Mouse (Mus musculus): ENCODE data around the gene Fam8a1. TPM values are rescaled to one million over a fixed set of nuclear protein-coding genes. Genes with fewer than 3 reads are reported as not detected.

Gene Fam8a1
- polyA plus RNA-seq, 1 experiment from 2014 or later, result 21.0 TPM

GRCm38 (mm10) chr13:46683370-46683769 lies 14.0 kb downstream of the Fam8a1 start:
- no peak for ATAC-seq (replicated peaks)
- no peak overlapping the region for H3K4me3 ChIP-seq
- no peaks in the 10 kb centered on the region for H3K4me1 ChIP-seq
- H3K4me2 ChIP-seq, result no peak overlapping the region
- no peaks in the 10 kb centered on the region for H3K9me3 ChIP-seq
- H3K27me3 ChIP-seq (replicated peaks), result no peaks in the 10 kb centered on the region
- H3K9ac ChIP-seq, result no peak overlapping the region
- WGBS, result 93% methylated on average over 1 of the region's 1 CpGs
- H3K36me3 ChIP-seq (replicated peaks), result peaks cover 29% of the 10 kb centered on the region
- H3K27ac ChIP-seq, result no peak overlapping the region

GRCm38 (mm10) chr13:46690559-46691241 lies 21.4 kb downstream of the Fam8a1 start:
- H3K4me2 ChIP-seq, result no peak overlapping the region
- no peak overlapping the region for H3K9ac ChIP-seq
- no peaks in the 10 kb centered on the region for H3K9me3 ChIP-seq
- peaks cover 7% of the 10 kb centered on the region for H3K36me3 ChIP-seq (replicated peaks)
- ATAC-seq (replicated peaks), result no peak
- no peaks in the 10 kb centered on the region for H3K4me1 ChIP-seq
- 96% methylated on average over 4 of the region's 4 CpGs for WGBS
- H3K27ac ChIP-seq, result no peak overlapping the region
- H3K27me3 ChIP-seq (replicated peaks), result no peaks in the 10 kb centered on the region
- H3K4me3 ChIP-seq, result no peak overlapping the region

GRCm38 (mm10) chr13:46695296-46695908 lies 26.1 kb downstream of the Fam8a1 start:
- Histone ChIP-seq H3K9me3 (no peaks in the 10 kb centered on the region), H3K9ac (no peak overlapping the region), H3K27me3 (replicated peaks) (no peaks in the 10 kb centered on the region), H3K4me1 (no peaks in the 10 kb centered on the region), H3K27ac (no peak overlapping the region), H3K4me2 (no peak overlapping the region), H3K36me3 (replicated peaks) (no peaks in the 10 kb centered on the region; the same call in 1 of the 2 replicates), H3K4me3 (no peak overlapping the region)
- 44% methylated on average over 1 of the region's 1 CpGs for WGBS
- ATAC-seq (replicated peaks), result no peak

GRCm38 (mm10) chr13:46695932-46696331 lies 26.6 kb downstream of the Fam8a1 start:
- no peak overlapping the region for H3K4me3 ChIP-seq
- H3K27ac ChIP-seq, result no peak overlapping the region
- H3K36me3 ChIP-seq (replicated peaks), result no peaks in the 10 kb centered on the region; the same call in 1 of the 2 replicates
- 95% methylated on average over 1 of the region's 1 CpGs for whole genome bisulfite sequencing
- H3K9me3 ChIP-seq, result no peaks in the 10 kb centered on the region
- no peaks in the 10 kb centered on the region for H3K4me1 ChIP-seq
- H3K9ac ChIP-seq, result no peak overlapping the region
- ATAC-seq (replicated peaks), result no peak
- no peaks in the 10 kb centered on the region for H3K27me3 ChIP-seq (replicated peaks)
- no peak overlapping the region for H3K4me2 ChIP-seq

GRCm38 (mm10) chr13:46696788-46697187 lies 27.5 kb downstream of the Fam8a1 start:
- Histone ChIP-seq H3K9ac (no peak overlapping the region), H3K27ac (no peak overlapping the region), H3K4me3 (no peak overlapping the region), H3K9me3 (no peaks in the 10 kb centered on the region), H3K4me1 (no peaks in the 10 kb centered on the region), H3K36me3 (replicated peaks) (no peaks in the 10 kb centered on the region; the same call in 1 of the 2 replicates), H3K27me3 (replicated peaks) (no peaks in the 10 kb centered on the region), H3K4me2 (no peak overlapping the region)
- WGBS, result 94% methylated on average over 2 of the region's 2 CpGs
- ATAC-seq (replicated peaks), result no peak

- H3K9me3 ChIP-seq, result no peaks in the 10 kb centered on the region
- no peak for ATAC-seq (replicated peaks)
- H3K4me3 ChIP-seq, result no peak overlapping the region
- no peaks in the 10 kb centered on the region for H3K27me3 ChIP-seq (replicated peaks)
- H3K4me1 ChIP-seq, result no peaks in the 10 kb centered on the region
- no peak overlapping the region for H3K4me2 ChIP-seq
- WGBS, result 92% methylated on average over 1 of the region's 1 CpGs
- H3K27ac ChIP-seq, result no peak overlapping the region
- H3K9ac ChIP-seq, result no peak overlapping the region
- H3K36me3 ChIP-seq (replicated peaks), result no peaks in the 10 kb centered on the region
Observed at GRCm38 (mm10) chr13:46699372-46699771, 30.1 kb downstream of the Fam8a1 start.

GRCm38 (mm10) chr13:46701486-46701885 lies 32.2 kb downstream of the Fam8a1 start:
- no peaks in the 10 kb centered on the region for H3K9me3 ChIP-seq
- no peaks in the 10 kb centered on the region for H3K36me3 ChIP-seq (replicated peaks)
- H3K4me3 ChIP-seq, result no peak overlapping the region
- ATAC-seq (replicated peaks), result no peak
- no peaks in the 10 kb centered on the region for H3K4me1 ChIP-seq
- no peak overlapping the region for H3K9ac ChIP-seq
- 85% methylated on average over 2 of the region's 2 CpGs for WGBS
- no peaks in the 10 kb centered on the region for H3K27me3 ChIP-seq (replicated peaks)
- no peak overlapping the region for H3K27ac ChIP-seq
- H3K4me2 ChIP-seq, result no peak overlapping the region

- no peak for ATAC-seq (replicated peaks)
- Histone ChIP-seq H3K27me3 (replicated peaks) (no peaks in the 10 kb centered on the region), H3K4me2 (no peak overlapping the region), H3K4me1 (no peaks in the 10 kb centered on the region), H3K27ac (no peak overlapping the region), H3K4me3 (no peak overlapping the region), H3K36me3 (replicated peaks) (no peaks in the 10 kb centered on the region), H3K9ac (no peak overlapping the region), H3K9me3 (no peaks in the 10 kb centered on the region)
- 88% methylated on average over 5 of the region's 5 CpGs for WGBS
Observed at GRCm38 (mm10) chr13:46703138-46703537, 33.8 kb downstream of the Fam8a1 start.

GRCm38 (mm10) chr13:46713486-46713885 lies 44.2 kb downstream of the Fam8a1 start:
- Histone ChIP-seq H3K9ac (no peak overlapping the region), H3K27ac (no peak overlapping the region), H3K9me3 (no peaks in the 10 kb centered on the region), H3K36me3 (replicated peaks) (peaks cover 22% of the 10 kb centered on the region; the same call in 1 of the 2 replicates), H3K27me3 (replicated peaks) (no peaks in the 10 kb centered on the region), H3K4me1 (0 out of 2 replicates have a peak, but pooled peaks cover 3% of the 10 kb centered on the region), H3K4me3 (no peak overlapping the region), H3K4me2 (no peak overlapping the region)
- no peak for ATAC-seq (replicated peaks)
- 78% methylated on average over 5 of the region's 5 CpGs for WGBS

- 80% methylated on average over 3 of the region's 3 CpGs for WGBS
- no peak for ATAC-seq (replicated peaks)
- H3K4me2 ChIP-seq, result no peak overlapping the region
Observed at GRCm38 (mm10) chr13:46715976-46716639, 46.8 kb downstream of the Fam8a1 start.

GRCm38 (mm10) chr13:46718893-46719400 lies 49.6 kb downstream of the Fam8a1 start:
- no peaks in the 10 kb centered on the region for H3K9me3 ChIP-seq
- 0 out of 2 replicates have a peak, but pooled peaks cover 6% of the 10 kb centered on the region for H3K4me1 ChIP-seq
- H3K4me3 ChIP-seq, result no peak overlapping the region
- WGBS, result 75% methylated on average over 5 of the region's 5 CpGs
- H3K4me2 ChIP-seq, result no peak overlapping the region
- H3K27ac ChIP-seq, result no peak overlapping the region
- no peak overlapping the region for H3K9ac ChIP-seq
- no peaks in the 10 kb centered on the region for H3K36me3 ChIP-seq (replicated peaks)
- H3K27me3 ChIP-seq (replicated peaks), result no peaks in the 10 kb centered on the region
- ATAC-seq (replicated peaks), result no peak

More at GRCm38 (mm10) chr13:46715976-46716639, 46.8 kb downstream of the Fam8a1 start:
- H3K9ac ChIP-seq, result no peak overlapping the region
- H3K27ac ChIP-seq, result no peak overlapping the region
- H3K36me3 ChIP-seq (replicated peaks), result peaks cover 14% of the 10 kb centered on the region; the same call in 1 of the 2 replicates
- no peaks in the 10 kb centered on the region for H3K9me3 ChIP-seq
- H3K4me1 ChIP-seq, result 0 out of 2 replicates have a peak, but pooled peaks cover 3% of the 10 kb centered on the region
- H3K27me3 ChIP-seq (replicated peaks), result no peaks in the 10 kb centered on the region
- H3K4me3 ChIP-seq, result no peak overlapping the region

- no peak overlapping the region for H3K9ac ChIP-seq
- no peak overlapping the region for H3K4me3 ChIP-seq
- peaks cover 25% of the 10 kb centered on the region for H3K4me1 ChIP-seq
- H3K36me3 ChIP-seq (replicated peaks), result no peaks in the 10 kb centered on the region
- H3K27me3 ChIP-seq (replicated peaks), result no peaks in the 10 kb centered on the region
- H3K27ac ChIP-seq, result no peak overlapping the region
- ATAC-seq (replicated peaks), result no peak
- H3K4me2 ChIP-seq, result no peak overlapping the region
- H3K9me3 ChIP-seq, result no peaks in the 10 kb centered on the region
Observed at GRCm38 (mm10) chr13:46721009-46721408, 51.7 kb downstream of the Fam8a1 start.

Measured in midbrain, embryonic 15.5 days (tissue).